Mouse (Mus musculus): ENCODE data around the gene Usp4. TPM values are rescaled to one million over a fixed set of nuclear protein-coding genes. Genes with fewer than 3 reads are reported as not detected.

Gene Usp4
- total RNA-seq (2021): 100 to 1,000 TPM; 122 to 124 TPM
- long read RNA-seq, experiment 1, transcript Usp4-208 (2 exons, 760 nt): minor isoform, 5 of 274 reads
- long read RNA-seq, experiment 1, transcript Usp4-201 (22 exons, 3,662 nt): major isoform, 215 of 274 reads
- long read RNA-seq, experiment 1, partial matches to known transcripts: 7 of 274 reads
- long read RNA-seq, experiment 1, other reads (novel, unspliced or antisense): 46 of 274 reads
- long read RNA-seq, experiment 2, transcript Usp4-201 (22 exons, 3,662 nt): major isoform, 121 of 177 reads
- long read RNA-seq, experiment 2, partial matches to known transcripts: 9 of 177 reads
- long read RNA-seq, experiment 2, other reads (novel, unspliced or antisense): 42 of 177 reads

- Histone ChIP-seq H3K27ac (peak within 1 kb of the TSS; percentile 99), H3K4me3 (peak within 1 kb of the TSS; percentile 76)
- intact Hi-C loops (cut with DNase I): loop anchor here (1.0 kb wide), 1 partner anchor 41 kb away; the partner anchor contains the start of genes Rhoa and Tcta
- peak; percentile 84 to 87 for DNase-seq (ENCODE audit: extremely low spot score in 1 of 2, low spot score in 2 of 2)
- no peak for TF ChIP-seq CTCF (IDR thresholded peaks at IDR 0.05)
Observed at GRCm38 (mm10) chr9:108347540-108348289, at the start of gene Usp4. Usp4 (plus strand) TSS chr9:108347853.

GRCm38 (mm10) chr9:108301853-108302252 is 45.8 kb upstream of the Usp4 start:
- H3K27ac ChIP-seq: no peak overlapping the region
- H3K4me3 ChIP-seq: no peak overlapping the region
- TF ChIP-seq CTCF (IDR thresholded peaks at IDR 0.05): no peak
- intact Hi-C loops (cut with DNase I): no loop called here
- DNase-seq (ENCODE audit: extremely low spot score in 1 of 2, low spot score in 2 of 2): no peak

- Histone ChIP-seq H3K4me3 (peak overlapping the region; percentile 87), H3K27ac (no peak overlapping the region; the same call in 1 of the 2 replicates)
- no peak for TF ChIP-seq CTCF (IDR thresholded peaks at IDR 0.05)
- DNase-seq (ENCODE audit: extremely low spot score in 1 of 2, low spot score in 2 of 2): no peak
- intact Hi-C loops (cut with DNase I): no loop called here
Observed at GRCm38 (mm10) chr9:108304716-108305115, 42.9 kb upstream of the Usp4 start.

GRCm38 (mm10) chr9:108305170-108305569 is 42.5 kb upstream of the Usp4 start:
- peak overlapping the region; percentile 87 for H3K4me3 ChIP-seq
- intact Hi-C loops (cut with DNase I): no loop called here

GRCm38 (mm10) chr9:108305629-108306520 is 41.8 kb upstream of the Usp4 start, which contains the start of the genes Rhoa and Tcta:
Rhoa (plus strand) TSS chr9:108306129.
Tcta (minus strand) TSS chr9:108306160.
- H3K27ac ChIP-seq: peak within 1 kb of the TSS; percentile 99
- DNase-seq (ENCODE audit: extremely low spot score in 1 of 2, low spot score in 2 of 2): peak; percentile 95 to 99
- H3K4me3 ChIP-seq: peak within 1 kb of the TSS; percentile 91
- TF ChIP-seq CTCF (IDR thresholded peaks at IDR 0.05): no peak
- intact Hi-C loops (cut with DNase I): loop anchor here (1.0 to 2.0 kb wide), 3 partner anchors 33 to 211 kb away; partner anchors contain the start of genes Gpx1, Qrich1 and Usp4

More at GRCm38 (mm10) chr9:108305170-108305569, 42.5 kb upstream of the Usp4 start:
- no peak for TF ChIP-seq CTCF (IDR thresholded peaks at IDR 0.05)
- DNase-seq (ENCODE audit: extremely low spot score in 1 of 2, low spot score in 2 of 2): no peak
- H3K27ac ChIP-seq: peak overlapping the region; percentile 90

- Histone ChIP-seq H3K27ac (peak overlapping the region; percentile 99), H3K4me3 (peak overlapping the region; percentile 91)
- intact Hi-C loops (cut with DNase I): loop anchor here (1.0 to 2.0 kb wide), 3 partner anchors 32 to 210 kb away; partner anchors contain the start of genes Gpx1, Qrich1 and Usp4
- DNase-seq (ENCODE audit: extremely low spot score in 1 of 2, low spot score in 2 of 2): peak; percentile 52 to 72
- TF ChIP-seq CTCF (IDR thresholded peaks at IDR 0.05): no peak
Observed at GRCm38 (mm10) chr9:108306571-108306980, 41.1 kb upstream of the Usp4 start.

GRCm38 (mm10) chr9:108307021-108307807 is 40.4 kb upstream of the Usp4 start:
- intact Hi-C loops (cut with DNase I): loop anchor here (2.0 kb wide), 2 partner anchors 32 to 210 kb away; partner anchors contain the start of genes Gpx1 and Qrich1

GRCm38 (mm10) chr9:108308141-108308540 is 39.5 kb upstream of the Usp4 start:
- Histone ChIP-seq H3K4me3 (peak overlapping the region; percentile 17), H3K27ac (no peak overlapping the region)
- DNase-seq (ENCODE audit: extremely low spot score in 1 of 2, low spot score in 2 of 2): no peak
- no peak for TF ChIP-seq CTCF (IDR thresholded peaks at IDR 0.05)
- intact Hi-C loops (cut with DNase I): no loop called here

More at GRCm38 (mm10) chr9:108307021-108307807, 40.4 kb upstream of the Usp4 start:
- Histone ChIP-seq H3K27ac (peak overlapping the region; percentile 73), H3K4me3 (peak overlapping the region; percentile 91)
- DNase-seq (ENCODE audit: extremely low spot score in 1 of 2, low spot score in 2 of 2): no peak
- TF ChIP-seq CTCF (IDR thresholded peaks at IDR 0.05): no peak

- intact Hi-C loops (cut with DNase I): no loop called here
- no peak overlapping the region for H3K27ac ChIP-seq
Observed at GRCm38 (mm10) chr9:108317572-108317971, 30.1 kb upstream of the Usp4 start.

GRCm38 (mm10) chr9:108318462-108318861 is 29.2 kb upstream of the Usp4 start:
- TF ChIP-seq CTCF (IDR thresholded peaks at IDR 0.05): no peak
- DNase-seq (ENCODE audit: extremely low spot score in 1 of 2, low spot score in 2 of 2): no peak
- intact Hi-C loops (cut with DNase I): no loop called here
- no peak overlapping the region for H3K27ac ChIP-seq
- H3K4me3 ChIP-seq: no peak overlapping the region

More at GRCm38 (mm10) chr9:108317572-108317971, 30.1 kb upstream of the Usp4 start:
- peak; percentile 24 for TF ChIP-seq CTCF (IDR thresholded peaks at IDR 0.05)
- H3K4me3 ChIP-seq: no peak overlapping the region
- DNase-seq (ENCODE audit: extremely low spot score in 1 of 2, low spot score in 2 of 2): no peak
